Mouse (Mus musculus): ENCODE results near the gene Adam22.
"Not testable (repeated sequence)": the region's sequence is repeated elsewhere in the genome, so short reads cannot be mapped to it uniquely, and the experiment has no call there.

Gene Adam22

GRCm38 (mm10) chr5:8056141-8057017, 311.6 kb downstream of the Adam22 start:
- peak; percentile 85 for DNase-seq (ENCODE audit: low read depth, low spot score)

GRCm38 (mm10) chr5:8055721-8056129, 312.2 kb downstream of the Adam22 start:
- no peak for DNase-seq (ENCODE audit: low read depth, low spot score)

DNA sequence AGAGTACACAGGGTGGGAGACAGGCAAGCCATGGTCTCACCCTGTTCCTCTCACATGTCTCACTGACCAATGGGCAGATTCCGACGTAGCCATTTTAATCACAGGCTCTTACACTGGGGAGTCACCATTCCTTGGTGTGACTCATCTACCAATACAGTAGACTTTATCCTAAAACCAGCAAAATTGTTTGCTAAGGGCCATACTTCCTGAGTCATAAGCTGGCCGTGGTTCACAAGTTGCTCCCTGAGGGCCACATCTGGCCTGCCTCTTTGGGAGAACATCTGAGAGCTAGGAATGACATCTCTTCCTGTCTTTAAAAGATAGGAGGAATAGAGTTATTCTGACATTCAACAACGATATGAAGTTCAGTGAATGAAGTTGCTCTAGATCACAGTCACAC, 314.1 kb downstream of the Adam22 start:
- DNase-seq (ENCODE audit: low read depth, low spot score), result no peak

DNA sequence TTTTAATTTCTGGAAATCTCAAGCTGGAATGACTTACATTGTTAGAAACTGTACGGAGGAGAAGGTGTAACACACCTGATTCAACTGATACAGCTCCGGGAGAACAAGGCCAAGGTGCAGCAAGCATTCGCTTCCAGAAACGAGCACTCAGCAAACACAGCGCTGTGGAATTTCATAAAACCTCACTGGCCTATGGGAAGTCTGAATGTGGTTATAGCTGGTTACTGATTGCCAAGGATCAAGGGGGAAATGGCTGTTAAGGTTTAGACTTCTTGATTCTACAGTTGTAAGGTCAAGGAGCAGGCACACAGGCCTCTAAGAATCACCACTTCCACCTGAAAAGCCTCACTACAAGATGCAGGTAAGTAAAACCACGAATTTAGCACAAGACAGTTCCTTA, 322.1 kb downstream of the Adam22 start, which contains the start of gene Sri:
TSS of gene Sri (plus strand) at position 224 of the 400 bp plus-strand sequence.
- DNase-seq (ENCODE audit: low read depth, low spot score), result no peak

GRCm38 (mm10) chr5:8034596-8034995, 333.4 kb downstream of the Adam22 start:
- not testable (repeated sequence) for DNase-seq (ENCODE audit: low read depth, low spot score)
